Mouse (Mus musculus): ENCODE measurements at regions not wholly inside any gene's neighbourhood (a gene's known extent, or its start where the extent isn't known, plus 50 kb on each side); places are given as distances from the start of the nearest gene placed in this dataset.
A peak's percentile ranks its signal among the peaks of the same experiment; 100 is the strongest.

DNA sequence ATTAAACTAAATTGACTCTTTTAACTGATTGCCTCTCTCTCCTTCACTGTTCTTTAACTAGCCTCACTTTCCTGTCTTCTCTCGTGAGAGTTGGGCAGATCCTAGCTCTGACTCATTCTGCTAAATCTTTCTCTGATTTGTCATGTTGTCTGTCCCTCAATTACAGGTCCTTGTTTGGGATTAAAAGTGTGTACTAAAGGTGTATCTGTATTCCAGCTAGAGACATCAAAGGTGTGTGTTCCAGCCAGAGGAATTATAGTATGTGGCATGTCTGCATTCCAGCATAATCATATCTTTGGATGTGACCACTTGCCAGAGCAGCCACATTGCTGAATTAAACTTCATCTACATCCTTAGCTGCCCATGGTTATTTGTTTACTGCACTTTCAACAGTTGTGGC is 167.5 kb upstream of the Fam83b start:
- no peak for DNase-seq

DNA sequence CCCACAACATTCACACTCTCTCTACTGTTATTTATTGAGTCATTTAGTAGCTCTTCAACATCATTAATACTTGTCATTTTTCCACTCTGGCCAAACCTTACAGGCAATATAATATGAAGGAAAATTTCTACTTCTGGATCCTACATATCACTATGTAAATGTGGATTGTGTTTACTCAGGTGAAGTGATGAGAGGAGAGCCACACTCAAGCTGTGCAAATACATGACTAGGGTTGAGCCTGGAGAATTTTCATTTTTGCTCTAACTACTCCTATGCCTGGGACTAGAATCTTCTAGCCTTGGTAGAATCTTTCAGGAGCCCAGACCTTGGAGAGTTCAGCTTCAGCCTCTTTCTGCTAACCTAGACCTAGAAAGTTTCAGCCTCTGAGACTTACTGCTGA is 166.9 kb upstream of the Fam83b start:
- no peak for DNase-seq

DNA sequence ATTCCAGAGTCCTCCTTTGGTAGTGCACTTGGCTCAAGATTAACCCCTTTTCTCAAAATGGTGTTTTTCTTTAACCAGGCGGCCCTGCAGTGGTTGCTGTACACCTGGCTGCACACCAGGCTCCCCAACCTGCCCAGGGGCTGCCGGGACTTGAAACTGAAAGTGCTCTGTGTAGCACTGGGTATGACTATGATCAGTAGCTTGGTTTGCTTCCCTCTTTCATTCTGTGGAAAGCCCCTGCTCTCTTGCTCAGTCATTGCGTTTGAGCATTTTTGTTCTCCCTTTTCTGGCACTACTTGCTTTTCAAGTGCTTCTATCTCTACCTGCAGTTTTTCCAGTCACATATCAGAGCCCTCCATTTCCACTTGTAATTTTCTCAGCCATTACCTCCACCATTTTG is 156.0 kb upstream of the Fam83b start:
- no peak for DNase-seq

DNA sequence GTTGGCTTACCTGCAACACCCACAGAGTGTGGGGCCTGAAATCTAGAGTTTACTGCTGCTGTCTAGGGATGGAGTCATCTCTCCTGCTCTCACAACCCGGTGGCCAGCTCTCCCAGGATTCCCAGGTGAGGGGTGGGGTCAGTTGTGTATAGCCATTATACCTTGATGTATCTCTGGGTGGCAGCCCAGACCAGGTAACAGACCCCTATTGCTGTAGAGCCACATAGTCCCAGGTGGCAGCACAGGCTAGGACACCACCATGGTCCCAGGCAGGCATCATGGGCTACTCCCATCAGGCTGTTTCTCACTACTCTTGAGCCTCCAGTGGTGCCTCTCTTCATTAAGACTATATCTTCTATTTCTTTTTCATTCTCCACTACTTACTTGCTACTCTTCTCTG is 148.9 kb upstream of the Fam83b start:
- no peak for DNase-seq

DNA sequence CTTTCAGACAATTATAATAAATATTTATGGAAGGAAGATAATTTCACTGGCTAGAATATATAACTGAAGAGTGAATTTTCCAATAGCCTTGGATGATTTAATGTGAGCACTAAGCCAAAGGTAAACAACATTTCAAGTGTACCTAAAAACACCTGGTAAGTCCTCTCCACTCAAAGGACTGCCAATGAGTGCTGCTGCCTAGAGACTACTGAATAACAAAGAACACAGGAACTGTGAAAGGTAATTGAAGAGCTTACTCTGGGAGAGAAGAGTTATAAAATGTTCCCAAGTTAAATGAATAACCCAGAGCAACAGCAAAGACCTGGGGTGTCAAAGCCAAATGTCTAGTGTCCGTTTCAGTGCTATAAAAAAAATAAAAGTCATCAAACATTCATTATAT is 139.5 kb upstream of the Fam83b start:
- no peak for DNase-seq

DNA sequence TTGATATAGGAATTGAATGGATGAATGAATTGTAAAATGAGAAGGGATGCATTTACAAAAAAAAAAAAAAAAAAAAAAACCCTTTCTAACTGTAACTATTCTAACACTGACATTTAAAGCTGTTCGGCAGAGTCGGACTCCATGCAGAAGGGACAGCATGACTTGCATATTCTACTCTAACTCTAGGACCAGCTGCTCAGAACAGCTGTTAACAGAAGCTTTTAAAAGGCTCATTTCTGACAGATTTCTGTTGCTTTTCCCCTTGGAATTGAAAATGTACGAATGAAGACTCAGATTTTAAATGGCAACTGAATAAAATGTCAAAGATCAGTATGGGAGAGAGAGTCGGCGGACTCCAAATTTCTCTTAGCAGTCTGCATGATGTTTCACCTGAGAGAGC is 138.9 kb upstream of the Fam83b start:
- DNase-seq = no peak

DNA sequence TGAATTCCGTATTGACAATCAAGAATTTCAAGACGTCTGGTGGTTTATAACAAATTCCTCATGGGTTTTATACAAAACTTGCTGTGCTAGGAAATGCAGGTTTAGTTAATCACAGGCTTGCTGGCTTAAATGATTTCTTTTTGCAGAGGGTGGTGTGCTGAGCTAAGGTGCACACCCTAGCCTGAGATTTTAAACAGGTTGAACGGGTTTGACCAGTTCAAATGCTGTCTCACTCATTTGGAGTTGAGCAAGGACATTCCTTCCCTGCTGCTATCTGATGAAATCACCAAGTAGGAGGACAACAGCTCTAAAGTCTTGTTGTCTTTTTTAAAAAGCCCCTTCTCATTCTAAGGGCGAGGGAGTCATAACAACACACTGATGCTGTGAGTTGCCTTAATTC is 128.6 kb upstream of the Fam83b start:
- DNase-seq = no peak

DNA sequence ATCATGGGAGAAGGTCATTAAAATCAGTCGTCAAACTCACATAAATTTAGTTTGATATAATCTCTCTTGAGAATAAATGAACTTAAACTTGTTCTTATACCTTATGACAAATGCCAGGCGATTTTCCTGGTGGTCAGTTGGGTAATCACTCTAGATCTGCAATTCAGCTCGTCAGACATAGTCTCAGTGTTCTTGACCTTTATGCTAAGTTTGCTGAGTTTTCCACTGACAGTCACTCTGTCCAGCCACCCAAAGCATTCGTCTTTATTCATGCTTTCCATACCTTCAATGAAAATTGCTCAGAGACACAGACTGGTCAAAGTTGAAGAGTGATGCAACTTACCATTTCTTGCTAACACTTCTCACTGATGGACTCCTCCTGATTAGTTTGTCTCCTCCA is 126.1 kb upstream of the Fam83b start:
- no peak for DNase-seq

DNA sequence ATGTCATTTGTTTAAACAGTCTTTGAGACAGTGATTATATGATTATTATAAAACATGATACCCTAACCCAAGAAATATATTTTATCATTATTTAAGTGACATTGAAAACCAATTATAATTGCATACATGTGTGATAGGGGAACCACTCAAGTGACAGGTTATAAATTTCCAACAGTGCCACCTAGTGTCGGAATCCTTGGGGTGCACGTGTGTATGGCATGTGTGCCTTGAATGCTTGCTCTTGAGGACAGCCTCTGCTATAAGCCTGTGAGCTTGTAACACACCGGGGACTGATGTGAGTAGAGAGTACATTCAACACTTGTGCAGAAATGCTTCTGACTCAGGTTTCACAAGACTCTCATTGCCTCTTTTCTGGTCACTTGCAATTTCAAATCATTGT is 93.9 kb upstream of the Fam83b start:
- peak; percentile 17 for DNase-seq

DNA sequence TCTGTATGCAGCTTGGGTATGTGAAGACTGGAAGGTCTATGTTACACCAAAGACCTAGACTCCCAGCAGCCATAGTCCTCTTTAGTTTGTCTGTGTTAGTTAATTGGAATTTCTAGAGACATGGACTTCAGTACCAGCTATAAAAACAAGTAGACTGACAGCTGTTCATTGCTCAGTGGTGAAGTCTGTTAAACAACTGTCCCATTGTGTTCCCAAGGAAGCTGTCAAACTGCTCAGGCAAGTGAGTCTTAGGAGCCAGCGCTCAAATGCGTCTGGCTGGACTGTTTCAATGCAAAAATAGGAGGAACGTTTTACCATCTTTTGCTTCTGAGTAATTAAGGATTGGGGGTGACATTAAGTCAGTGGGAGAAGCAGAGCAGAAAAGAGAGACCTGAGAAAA is 92.9 kb upstream of the Fam83b start:
- no peak for DNase-seq

DNA sequence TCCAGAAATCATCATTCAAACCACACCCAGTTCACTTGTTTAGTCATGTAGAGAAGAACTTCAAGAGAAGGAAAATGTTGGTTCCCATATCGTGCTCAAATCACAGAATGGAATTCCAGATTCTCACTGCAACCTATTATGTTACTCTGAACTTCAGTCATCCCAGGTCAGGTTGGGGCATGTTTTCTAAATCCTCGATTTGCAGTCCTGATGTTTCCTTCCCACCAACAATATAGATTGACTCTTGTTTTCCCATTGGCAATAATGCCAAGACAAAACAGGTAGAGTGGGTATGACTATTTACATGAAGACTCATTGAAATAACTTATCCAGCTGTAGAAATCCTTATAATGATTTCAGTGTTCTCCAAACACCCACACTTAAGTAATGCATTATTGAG is 86.4 kb upstream of the Fam83b start:
- DNase-seq = no peak

DNA sequence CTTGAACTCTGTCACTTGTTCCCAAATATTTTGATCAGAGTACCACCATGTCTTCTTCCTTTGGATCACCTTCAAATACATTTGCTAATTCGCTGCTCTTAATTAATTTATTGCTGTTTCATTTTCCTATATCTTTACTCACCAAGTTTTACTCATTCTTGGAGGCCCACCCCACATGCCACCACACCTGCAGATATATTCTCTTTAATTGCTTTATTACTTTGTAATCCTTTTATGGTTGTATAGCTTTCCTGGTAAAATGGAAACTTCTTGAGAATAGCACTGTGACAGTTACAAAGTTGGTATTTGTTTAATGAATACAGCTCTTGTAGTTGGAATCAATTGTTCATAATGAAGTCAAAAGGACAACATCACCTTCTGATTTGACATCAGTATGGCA is 82.6 kb upstream of the Fam83b start:
- DNase-seq = no peak

DNA sequence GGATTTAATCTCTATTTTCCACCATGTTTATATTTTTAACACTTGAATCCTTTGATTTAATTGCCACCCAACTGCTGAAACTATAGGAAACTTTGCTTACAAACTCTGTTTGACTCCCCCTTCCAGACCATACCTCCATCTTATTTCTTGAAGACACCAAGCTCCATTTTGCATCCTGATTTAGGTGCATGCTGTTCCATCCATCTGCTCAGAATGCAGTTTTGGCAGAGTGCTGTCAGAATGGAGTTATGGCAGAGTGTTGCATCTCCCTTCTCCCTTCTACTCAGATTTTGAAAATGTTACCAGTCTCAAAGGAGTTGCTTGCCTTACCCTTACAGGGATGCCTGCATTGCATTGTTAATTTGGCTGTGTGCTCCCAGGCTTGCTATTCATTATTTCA is 79.5 kb upstream of the Fam83b start:
- DNase-seq = no peak
